Mouse (Mus musculus): ENCODE data around the gene Wdsub1. TPM values are rescaled to one million over a fixed set of nuclear protein-coding genes. Genes with fewer than 3 reads are reported as not detected.

The Wdsub1 gene
- total RNA-seq, 1 experiment from 2014 or later: 16.7 TPM

DNA sequence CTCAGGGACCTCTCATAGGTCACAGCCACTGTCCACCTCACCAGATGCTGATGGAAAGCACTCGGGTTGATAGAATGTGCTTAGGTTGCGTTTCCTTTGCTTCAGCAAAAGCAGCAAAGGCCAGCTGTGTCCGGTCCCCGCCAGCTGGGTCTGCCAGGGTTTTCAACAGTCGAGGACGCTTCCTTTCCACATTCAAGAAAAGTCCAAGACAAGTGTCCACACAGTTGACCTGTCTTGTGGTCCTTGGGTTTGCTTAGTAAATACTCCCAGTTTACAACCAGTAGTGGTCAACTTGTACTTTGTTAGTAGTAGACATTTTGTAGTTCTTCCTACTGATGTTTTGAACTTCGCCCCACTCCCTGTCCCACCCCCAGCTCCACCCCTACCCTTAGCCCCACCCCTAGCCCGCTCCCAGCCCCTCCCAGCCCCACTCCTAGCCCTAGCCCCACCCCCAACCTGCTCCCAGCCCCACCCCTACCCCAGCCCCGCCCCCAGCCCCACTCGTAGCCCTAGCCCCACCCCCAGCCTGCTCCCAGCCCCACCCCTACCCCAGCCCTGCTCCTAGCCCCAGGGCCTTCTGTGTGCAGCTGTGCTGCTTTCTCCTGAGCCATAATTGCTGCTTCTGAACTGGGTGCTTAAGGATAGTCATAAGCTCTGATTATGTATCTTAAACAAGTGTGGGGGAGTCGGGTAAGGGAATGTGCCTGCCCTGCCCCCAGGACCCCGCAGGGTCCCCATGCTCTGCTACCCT is 41.0 kb downstream of the Wdsub1 start:
- peak; percentile 31 for DNase-seq

- DNase-seq: no peak
Observed at GRCm38 (mm10) chr2:59840191-59840590, 42.2 kb downstream of the Wdsub1 start.

- no peak for DNase-seq
Observed at GRCm38 (mm10) chr2:59839755-59840154, 42.6 kb downstream of the Wdsub1 start.

GRCm38 (mm10) chr2:59838825-59839224 is 43.6 kb downstream of the Wdsub1 start:
- peak; percentile 46 for DNase-seq

DNA sequence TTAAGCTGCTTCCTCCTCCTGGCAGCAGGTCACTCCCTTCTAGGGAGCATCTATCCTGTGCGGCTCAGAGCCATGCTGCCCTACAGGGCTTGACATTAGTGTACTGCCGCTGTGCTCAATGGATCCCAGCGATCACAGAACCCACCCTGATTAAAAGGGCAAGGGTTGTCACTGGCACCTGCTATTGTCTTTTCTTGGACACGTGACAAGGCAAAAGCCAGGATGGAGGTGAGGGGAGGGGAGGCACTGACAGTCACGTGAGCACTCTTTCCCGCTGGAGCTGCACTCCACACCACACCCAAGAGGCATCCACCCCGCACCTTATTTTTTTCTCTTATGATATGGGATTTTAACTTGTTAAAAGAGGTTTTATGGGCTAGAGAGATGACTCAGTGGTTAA is 50.6 kb downstream of the Wdsub1 start:
- DNase-seq: no peak

- DNase-seq: no peak
Observed at GRCm38 (mm10) chr2:59830940-59831339, 51.5 kb downstream of the Wdsub1 start.

- DNase-seq: peak; percentile 40
Observed at GRCm38 (mm10) chr2:59830151-59830550, 52.2 kb downstream of the Wdsub1 start.

DNA sequence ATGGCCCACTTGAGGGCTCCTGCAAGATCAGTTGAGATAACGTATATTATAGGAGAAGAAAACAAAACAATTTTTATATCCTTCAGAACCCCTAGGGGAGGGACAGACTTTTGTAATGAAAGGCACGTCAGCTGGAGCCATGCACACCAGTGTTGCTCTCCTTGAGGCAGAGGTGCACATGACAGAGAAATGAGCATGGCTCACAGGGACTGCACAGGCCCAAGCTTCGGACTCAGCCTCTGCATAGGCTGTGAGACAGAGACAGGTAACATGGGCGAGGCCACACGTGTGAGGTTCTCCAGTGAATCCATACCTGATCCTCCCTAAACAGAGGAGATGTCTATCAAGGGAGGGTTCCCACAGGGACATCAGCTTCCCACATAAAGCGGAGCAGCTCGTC is 52.7 kb downstream of the Wdsub1 start:
- DNase-seq: no peak

- DNase-seq: peak; percentile 71
Observed at GRCm38 (mm10) chr2:59828777-59829508, 53.4 kb downstream of the Wdsub1 start.

- no peak for DNase-seq
Observed at GRCm38 (mm10) chr2:59828103-59828655, 54.2 kb downstream of the Wdsub1 start.

- DNase-seq: no peak
Observed at GRCm38 (mm10) chr2:59825380-59825779, 57.0 kb downstream of the Wdsub1 start.

GRCm38 (mm10) chr2:59824289-59824688 is 58.1 kb downstream of the Wdsub1 start:
- DNase-seq: peak; percentile 36

DNA sequence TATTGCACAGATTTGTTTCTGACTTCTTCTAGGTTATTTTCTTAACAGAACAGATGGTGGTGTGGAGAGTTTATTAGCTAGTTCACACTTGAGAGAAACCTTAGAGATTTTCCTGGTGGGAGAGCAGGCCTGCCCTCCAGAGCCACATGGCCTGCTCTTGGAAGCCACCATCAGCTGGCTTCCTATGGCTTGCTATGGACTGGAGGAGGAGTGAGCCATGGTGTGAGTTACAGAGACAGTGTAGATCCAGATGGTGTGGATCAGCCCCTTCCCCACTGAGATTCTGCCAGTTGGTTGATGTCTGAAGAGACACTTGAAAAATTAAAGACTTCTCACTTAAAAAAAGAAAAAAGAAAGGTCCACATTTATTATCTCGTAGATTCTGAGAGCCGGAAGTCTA is 61.3 kb downstream of the Wdsub1 start:
- DNase-seq: no peak

GRCm38 (mm10) chr2:59820088-59820487 is 62.3 kb downstream of the Wdsub1 start:
- DNase-seq: no peak

DNA sequence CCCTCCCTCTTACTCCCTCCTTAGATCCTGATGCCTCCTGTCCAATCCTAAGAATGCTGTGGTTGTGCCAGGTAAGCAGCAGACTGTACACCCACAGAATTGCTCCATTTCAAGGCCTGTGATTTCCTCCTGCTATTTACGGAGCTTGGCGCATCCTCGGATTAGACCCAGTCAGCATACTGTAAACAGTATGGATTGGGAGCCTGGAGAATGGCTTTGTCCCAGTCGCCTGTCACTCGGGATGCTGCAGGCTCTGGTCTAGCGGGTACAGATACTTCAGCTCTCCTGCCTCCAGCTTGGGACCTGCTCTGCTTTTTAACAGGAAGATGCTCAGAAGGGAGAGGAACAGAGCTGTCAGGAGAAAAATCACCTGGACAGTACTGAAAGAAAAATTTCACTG is 63.0 kb downstream of the Wdsub1 start:
- no peak for DNase-seq

GRCm38 (mm10) chr2:59818663-59819062 is 63.7 kb downstream of the Wdsub1 start:
- DNase-seq: no peak

GRCm38 (mm10) chr2:59814997-59815396 is 67.4 kb downstream of the Wdsub1 start:
- no peak for DNase-seq

- DNase-seq: peak; percentile 29
Observed at GRCm38 (mm10) chr2:59813457-59813856, 68.9 kb downstream of the Wdsub1 start.

DNA sequence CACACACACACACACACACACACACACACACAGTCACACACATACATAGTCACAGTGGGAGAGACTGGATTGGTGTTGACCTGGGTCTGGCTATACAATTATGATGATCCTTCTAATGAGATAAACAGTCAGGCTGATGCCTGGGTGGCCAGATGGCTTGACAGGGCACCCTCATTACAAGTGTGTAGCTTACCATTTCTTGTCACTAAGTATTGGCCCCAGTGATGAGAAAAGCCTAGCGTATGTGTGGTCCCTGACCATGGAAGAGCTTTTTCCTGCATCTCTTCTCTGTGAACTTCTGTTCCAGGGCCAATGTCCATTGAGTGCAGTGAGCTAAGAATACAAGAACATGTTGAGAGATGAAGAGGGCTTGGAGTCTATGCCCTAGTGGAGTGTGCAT is 69.8 kb downstream of the Wdsub1 start:
- no peak for DNase-seq

GRCm38 (mm10) chr2:59811247-59811646 is 71.1 kb downstream of the Wdsub1 start:
- DNase-seq: peak; percentile 52

GRCm38 (mm10) chr2:59810039-59810438 is 72.4 kb downstream of the Wdsub1 start:
- DNase-seq: peak; percentile 53

DNA sequence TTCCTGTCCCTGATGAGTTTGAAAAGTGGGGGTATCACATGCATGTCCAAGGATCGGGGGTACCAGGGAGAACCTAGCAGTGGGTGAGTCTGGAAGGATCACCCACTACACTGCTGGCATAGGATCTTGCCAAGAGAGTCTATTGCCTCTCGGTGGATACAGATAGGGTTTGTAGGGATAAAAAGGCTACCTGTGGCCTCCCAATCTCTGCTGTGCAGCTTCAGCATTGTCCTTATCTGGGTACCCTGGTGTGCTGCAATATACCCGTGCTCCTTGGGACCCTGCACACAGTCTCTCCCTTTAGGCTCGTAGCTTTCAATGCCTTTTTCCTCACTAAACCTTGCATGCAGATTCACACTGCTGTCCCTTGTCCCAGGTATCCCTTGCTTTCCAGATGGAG is 73.8 kb downstream of the Wdsub1 start:
- DNase-seq: no peak

DNA sequence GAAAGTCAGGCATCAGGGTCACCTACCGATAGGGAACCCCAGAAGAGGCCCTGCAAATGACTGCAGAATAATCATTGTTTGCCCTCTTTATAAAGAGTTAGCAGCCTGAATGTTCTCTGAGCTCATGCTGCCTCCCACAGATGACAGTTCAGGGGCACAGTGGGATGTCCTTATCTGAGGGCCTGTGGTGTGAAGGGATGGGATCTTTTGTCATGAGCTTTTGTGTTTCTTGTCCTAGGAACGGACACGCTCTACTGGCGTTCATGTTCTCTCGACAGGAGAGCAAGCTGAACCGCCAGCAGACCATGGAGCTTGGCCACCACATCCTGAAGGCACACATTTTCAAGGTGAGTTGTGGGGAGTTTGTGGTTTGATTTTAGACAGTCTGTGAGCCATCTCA is 76.4 kb downstream of the Wdsub1 start:
- no peak for DNase-seq

Measured in adrenal gland, postnatal 14 days (tissue).